Mouse (Mus musculus) spleen, adult 12 weeks (tissue): Measurements from ENCODE around the gene Cavin3.
"Not testable (repeated sequence)": the region's sequence is repeated elsewhere in the genome, so short reads cannot be mapped to it uniquely, and the experiment has no call there.

Experiments used
- DNase-seq: peaks from one replicate; pipeline ENCODE4 v3.0.0; 2022; ENCODE audit warnings: low spot score

Gene Cavin3

DNA sequence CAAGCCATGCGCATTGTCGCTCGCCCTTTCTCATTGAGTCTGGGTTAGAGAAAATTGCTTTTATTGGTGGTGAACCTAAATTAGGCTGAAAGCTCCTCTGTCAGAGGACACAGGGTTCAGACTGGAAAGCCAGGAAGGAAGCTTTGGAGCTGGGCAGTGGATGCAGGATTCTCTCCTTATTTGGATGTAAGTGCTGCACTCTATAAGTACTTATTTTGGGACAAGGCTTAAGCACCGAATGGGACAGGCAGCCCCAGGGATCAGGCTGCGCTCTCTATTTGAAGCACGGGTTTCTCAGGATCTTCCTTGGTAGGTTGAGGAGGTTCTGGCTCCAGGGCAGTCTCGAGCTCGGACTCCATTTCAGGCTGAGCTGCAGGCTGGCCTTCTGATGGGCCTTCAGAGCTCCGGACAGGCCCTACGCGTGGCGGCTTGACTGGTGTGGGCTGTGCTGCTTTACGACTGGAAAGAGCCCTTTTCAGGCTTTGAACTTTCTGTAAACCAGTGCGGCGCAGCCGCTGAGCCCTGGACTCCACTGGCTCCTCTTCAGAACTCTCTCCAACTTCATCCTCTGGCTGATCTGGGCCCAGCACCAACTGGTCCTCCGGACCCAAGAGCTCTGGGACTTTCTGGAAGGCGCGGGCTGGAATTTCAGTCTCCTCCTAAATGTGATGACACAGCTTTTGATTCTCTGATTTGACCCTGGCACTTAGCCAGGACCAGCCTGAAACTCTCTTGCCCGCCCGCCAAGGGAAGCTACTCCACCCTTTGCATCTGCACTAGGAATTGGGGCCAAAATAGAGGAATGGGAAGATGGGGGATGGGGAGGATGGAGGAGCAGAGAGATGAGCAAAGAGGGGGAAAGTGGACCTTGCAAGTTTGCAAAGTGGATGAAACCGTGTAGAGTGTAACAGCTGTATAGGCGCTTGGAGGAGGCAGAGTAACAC, 1.3 kb downstream of the Cavin3 start:
- DNase-seq = no peak

DNA sequence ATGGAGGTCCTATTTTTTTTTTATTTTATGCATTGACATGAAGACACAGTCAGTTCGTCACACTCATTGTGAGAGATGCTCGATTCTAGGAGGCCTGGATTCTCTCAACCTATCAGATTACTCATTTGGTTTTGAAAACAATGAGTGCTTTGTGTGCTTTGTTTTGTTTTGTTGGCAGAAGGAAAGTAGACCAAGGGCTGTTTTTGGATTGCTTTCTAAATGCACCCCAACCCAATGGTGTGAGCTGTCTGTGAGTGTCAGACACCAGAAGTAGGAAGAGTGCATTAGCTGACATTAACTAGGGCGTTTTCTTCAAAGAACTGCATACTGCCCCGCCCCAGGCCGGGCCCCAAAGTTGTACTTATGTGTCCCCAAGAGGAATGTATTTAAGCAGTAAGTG, 2.0 kb downstream of the Cavin3 start:
- DNase-seq = no peak

DNA sequence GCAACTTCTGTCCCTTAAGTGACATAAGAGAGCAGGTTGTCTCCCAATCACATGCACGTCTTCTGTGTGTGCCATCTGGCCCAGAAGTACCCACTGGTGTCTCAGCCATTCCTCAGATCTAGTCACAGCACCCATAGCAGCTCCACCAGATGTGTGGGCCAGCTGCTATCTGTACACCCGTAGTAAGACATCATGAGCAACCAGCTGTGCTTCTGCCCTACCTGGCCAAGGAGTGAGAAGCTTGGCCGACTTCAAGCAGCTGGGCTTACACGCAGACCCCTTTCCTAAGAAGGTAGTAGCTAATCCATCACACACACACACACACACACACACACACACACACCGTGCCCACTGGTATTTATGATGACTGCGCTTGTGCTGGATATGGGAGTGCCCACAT, 2.9 kb downstream of the Cavin3 start:
- no peak for DNase-seq

- DNase-seq = no peak
These were observed 3.8 kb downstream of the Cavin3 start for GRCm38 (mm10) chr7:105478344-105478743.

DNA sequence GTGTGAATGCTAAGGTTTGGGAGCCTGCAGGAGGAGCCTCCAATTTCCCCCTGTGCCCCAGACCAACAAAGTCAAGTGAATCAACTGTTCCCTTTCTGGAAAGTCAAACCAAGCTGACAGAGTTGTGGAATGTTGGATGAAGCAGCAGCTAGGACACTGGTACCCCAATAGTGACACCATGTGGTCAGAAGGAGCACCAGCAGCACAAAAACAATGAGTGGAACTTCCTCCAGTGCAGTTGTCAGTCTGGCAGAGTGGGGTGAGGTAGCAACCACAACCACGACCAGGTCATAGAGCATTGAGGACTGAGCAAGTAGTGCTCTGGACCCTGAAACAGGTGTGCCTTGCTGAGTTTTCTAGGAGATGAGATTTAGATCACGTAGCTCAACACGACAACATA, 4.3 kb downstream of the Cavin3 start:
- no peak for DNase-seq

- no peak for DNase-seq
These were observed 4.7 kb downstream of the Cavin3 start for GRCm38 (mm10) chr7:105477433-105477700.

- DNase-seq = no peak
These were observed 5.2 kb downstream of the Cavin3 start for GRCm38 (mm10) chr7:105476683-105477432.

- no peak for DNase-seq
These were observed 6.6 kb downstream of the Cavin3 start for GRCm38 (mm10) chr7:105475396-105475949.

DNA sequence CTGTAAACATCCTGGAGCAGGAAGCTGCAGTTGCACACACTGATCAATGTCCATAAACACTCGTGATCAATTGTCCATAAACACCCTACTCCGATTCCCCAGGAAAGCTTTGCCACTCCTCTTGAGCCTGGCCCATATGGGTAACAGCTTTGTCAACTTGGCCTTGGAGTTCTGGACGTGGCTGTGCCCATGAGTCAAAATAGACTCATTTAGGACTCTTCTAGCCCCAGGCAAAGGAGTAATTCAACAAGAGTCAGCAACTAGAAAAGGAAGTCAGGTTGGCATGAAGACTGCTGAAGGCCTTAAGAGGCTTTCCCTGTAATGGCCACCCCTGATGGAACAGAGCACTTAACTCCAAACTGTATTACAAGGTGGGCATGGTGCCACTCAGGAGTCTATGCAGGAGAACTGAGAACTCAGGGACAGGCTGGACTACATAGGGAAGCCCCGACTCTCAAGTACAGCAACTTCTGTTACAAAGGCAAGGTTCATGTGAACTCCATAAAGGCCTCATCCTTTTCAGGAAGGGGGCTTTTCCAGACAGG, 7.3 kb downstream of the Cavin3 start:
- DNase-seq = no peak

DNA sequence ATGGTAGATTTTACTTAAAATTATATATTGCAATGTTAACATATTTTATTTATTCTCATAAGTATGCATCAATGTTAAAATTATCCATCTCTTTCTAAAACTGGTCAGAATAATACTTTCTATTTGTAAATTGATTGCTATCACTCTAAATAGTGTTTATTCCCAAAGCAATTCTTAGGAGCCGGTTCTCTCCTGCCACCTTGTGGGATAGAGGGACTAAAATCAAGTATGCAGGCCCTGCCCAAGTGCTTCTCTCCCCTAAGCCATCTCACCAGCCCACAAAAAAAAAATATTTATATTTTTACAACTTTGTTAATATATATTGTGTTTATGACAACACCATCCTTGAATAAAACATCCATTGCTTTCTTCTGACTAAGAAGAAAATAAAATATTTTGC, 9.5 kb downstream of the Cavin3 start:
- no peak for DNase-seq

DNA sequence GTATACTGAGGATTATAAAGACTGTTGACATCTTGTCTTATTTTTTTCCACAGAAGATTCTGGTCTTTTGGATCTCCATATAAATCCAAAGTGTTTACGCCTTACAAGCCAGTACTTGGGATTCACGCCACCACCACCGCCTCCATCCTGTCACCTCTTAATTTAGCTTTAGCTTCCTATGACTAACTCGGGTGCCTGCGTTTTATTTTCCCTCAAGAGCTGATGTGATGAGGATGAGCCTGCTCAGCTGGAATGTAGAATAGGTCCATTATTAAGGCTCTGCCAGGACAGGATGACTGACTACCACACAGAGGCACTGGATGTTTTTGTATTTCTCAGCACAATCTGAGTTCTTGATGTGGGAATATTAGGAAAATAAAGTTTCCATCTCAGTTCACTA, 16.6 kb downstream of the Cavin3 start:
- DNase-seq = not testable (repeated sequence)

DNA sequence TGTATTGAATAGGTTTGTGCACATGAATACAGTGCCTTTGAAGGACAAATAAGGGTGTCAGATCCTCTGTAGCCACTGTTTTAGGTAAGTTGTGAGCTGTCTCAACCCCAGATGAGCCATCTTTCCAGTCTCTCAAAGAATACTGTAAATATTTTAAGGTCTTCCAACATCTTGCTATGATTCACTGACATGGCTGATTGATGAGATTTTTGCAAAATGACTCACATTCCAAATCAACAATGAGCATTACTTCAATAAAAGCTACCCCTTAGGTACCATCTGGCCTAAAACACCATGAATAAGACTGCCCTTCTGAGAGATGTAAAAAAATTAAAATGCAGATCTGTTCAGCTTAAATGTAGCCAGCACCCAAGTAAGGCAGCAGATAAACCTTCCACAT, 23.6 kb downstream of the Cavin3 start:
- no peak for DNase-seq

DNA sequence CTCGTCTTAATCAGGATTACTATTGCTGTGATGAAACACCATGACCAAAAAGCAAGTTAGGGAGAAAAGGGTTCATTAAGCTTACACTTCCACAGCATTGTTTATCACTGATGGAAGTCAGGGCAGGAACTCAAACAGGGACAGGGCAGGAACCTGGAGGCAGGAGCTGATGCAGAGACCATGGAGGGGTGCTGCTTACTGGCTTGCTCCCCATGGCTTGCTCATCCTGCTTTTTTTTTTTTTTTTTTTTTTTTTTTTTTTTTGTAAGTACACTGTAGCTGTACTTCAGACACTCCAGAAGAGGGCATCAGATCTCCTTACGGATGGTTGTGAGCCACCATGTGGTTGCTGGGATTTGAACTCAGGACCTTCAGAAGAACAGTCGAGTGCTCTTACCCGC, 28.8 kb downstream of the Cavin3 start:
- not testable (repeated sequence) for DNase-seq

GRCm38 (mm10) chr7:105445076-105445475, 37.0 kb downstream of the Cavin3 start:
- DNase-seq = no peak

- no peak for DNase-seq
These were observed 40.7 kb downstream of the Cavin3 start for GRCm38 (mm10) chr7:105441426-105441825.

- DNase-seq = no peak
These were observed 43.9 kb downstream of the Cavin3 start for GRCm38 (mm10) chr7:105437979-105438772.

DNA sequence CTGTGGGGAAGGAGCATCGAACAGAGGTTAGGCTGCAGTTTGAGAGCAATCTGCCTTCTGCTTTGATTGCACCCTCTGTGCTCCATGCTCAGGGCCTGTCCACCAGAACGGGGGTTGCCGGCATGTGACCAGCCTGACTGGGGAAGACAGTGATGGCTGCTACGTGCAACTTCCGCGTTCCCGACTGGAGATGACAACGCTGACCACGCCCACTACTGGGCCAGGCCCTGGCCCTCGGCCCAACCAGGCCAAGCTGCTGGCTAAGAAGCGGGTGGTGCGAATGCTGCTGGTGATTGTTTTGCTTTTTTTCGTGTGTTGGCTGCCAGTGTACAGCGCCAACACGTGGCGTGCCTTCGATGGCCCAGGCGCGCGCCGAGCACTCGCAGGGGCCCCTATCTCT, 47.3 kb downstream of the Cavin3 start:
- DNase-seq = no peak

GRCm38 (mm10) chr7:105433859-105434258, 48.2 kb downstream of the Cavin3 start:
- no peak for DNase-seq

GRCm38 (mm10) chr7:105432058-105432457, 50.0 kb downstream of the Cavin3 start:
- no peak for DNase-seq
